Mouse (Mus musculus): ENCODE data around the gene Spryd3.
"Not testable (repeated sequence)": the region's sequence is repeated elsewhere in the genome, so short reads cannot be mapped to it uniquely, and the experiment has no call there.

The Spryd3 gene

GRCm38 (mm10) chr15:102136129-102136758 lies at the start of gene Spryd3:
Spryd3 (minus strand) TSS chr15:102136234.
- DNase-seq = peak; percentile 96 to 97

GRCm38 (mm10) chr15:102183076-102183475 lies 47.0 kb upstream of the Spryd3 start:
- peak in 1 of 2 experiments; percentile 48 for DNase-seq

GRCm38 (mm10) chr15:102179924-102180323 lies 43.9 kb upstream of the Spryd3 start:
- DNase-seq = no peak

- DNase-seq = no peak
These were observed 43.1 kb upstream of the Spryd3 start for GRCm38 (mm10) chr15:102179106-102179505.

- DNase-seq = peak; percentile 89 to 90
These were observed 42.2 kb upstream of the Spryd3 start for GRCm38 (mm10) chr15:102178279-102178678.

- DNase-seq = no peak
These were observed 41.4 kb upstream of the Spryd3 start for GRCm38 (mm10) chr15:102177417-102177816.

- DNase-seq = no peak
These were observed 40.7 kb upstream of the Spryd3 start for GRCm38 (mm10) chr15:102176571-102177316.

- no peak for DNase-seq
These were observed 39.8 kb upstream of the Spryd3 start for GRCm38 (mm10) chr15:102175736-102176319.

- no peak for DNase-seq
These were observed 37.5 kb upstream of the Spryd3 start for GRCm38 (mm10) chr15:102173581-102173980.

- no peak for DNase-seq
These were observed 33.0 kb upstream of the Spryd3 start for GRCm38 (mm10) chr15:102169064-102169463.

- peak in 1 of 2 experiments; percentile 43 for DNase-seq
These were observed 31.6 kb upstream of the Spryd3 start for GRCm38 (mm10) chr15:102167620-102168021.

- DNase-seq = no peak
These were observed 29.6 kb upstream of the Spryd3 start for GRCm38 (mm10) chr15:102165468-102166100.

GRCm38 (mm10) chr15:102163900-102164693 lies 28.1 kb upstream of the Spryd3 start:
- DNase-seq = no peak

- DNase-seq = no peak
These were observed 24.5 kb upstream of the Spryd3 start for GRCm38 (mm10) chr15:102160415-102161060.

- DNase-seq = no peak
These were observed 20.8 kb upstream of the Spryd3 start for GRCm38 (mm10) chr15:102156836-102157235.

- not testable (repeated sequence) for DNase-seq
These were observed 19.0 kb upstream of the Spryd3 start for GRCm38 (mm10) chr15:102155006-102155405.

- no peak for DNase-seq
These were observed 16.6 kb upstream of the Spryd3 start for GRCm38 (mm10) chr15:102152646-102153045.

- peak; percentile 62 to 68 for DNase-seq
These were observed 14.5 kb upstream of the Spryd3 start, which contains the start of gene Soat2 for GRCm38 (mm10) chr15:102150301-102151135. Soat2 (plus strand) TSS chr15:102150526.

GRCm38 (mm10) chr15:102149561-102149960 lies 13.5 kb upstream of the Spryd3 start:
- DNase-seq = no peak

- no peak for DNase-seq
These were observed 11.8 kb upstream of the Spryd3 start for GRCm38 (mm10) chr15:102147674-102148402.
